Mouse (Mus musculus) mature B cell (primary cell): ENCODE measurements around the gene Usp13.

Source experiments
- in situ Hi-C: fragments of 300-500 bp; cut with MboI; formaldehyde crosslinking; loops from 2 replicates; pipeline ENCODE4 v1.14.3; 2019

Gene Usp13

DNA sequence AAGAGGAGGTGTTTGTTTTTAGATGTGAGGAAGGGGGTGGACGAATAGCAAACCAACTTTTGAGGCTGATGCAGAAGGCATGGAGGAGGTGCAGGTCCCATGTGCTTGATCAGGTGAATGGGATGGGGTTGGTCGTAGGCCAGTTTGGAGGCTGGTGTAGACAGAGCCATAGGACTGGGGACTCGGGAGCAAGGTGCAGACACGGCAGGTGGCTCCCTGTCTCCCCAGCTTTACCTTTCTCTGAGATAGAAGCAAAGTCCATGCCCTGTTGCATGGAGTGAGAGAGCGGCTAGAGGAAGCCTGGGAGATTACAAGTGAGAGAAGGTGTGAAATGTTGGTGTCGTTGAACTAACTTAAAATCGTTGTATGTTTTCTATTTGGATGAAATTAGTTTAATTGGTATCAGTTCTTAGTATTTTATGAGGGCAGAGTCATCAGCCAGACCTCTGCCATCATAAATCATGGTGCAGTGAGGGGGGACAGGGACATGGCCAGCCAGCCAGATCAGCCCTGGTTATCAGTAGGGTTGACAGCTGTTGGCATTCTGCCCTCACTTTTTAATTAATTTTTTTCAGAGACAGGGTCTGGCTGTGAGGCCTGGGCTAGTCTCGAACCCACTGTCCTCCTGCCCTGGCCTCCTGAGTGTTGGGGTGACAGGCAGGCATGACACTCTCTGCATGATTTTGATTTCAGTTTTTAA lies 122.6 kb downstream of the Usp13 start:
- in situ Hi-C loops, result no loop called here

DNA sequence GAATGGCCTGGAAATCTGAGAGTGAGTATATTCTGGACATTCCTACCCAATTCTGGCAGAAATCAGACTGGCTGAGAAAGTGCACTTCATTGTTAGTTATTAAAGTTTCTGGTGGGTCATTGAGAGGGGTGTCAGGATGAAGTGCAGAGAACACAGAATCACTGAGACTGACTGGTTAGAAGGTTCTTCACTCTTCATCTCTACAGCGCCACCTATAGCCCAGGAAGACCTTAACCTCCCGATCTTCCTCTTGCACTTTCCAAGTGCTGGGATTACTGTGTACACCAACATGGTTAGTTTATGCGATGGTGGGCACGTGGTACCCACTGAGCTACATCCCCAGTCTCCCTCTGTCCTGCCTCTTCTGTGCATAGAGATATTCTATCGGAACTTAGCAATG lies 130.1 kb downstream of the Usp13 start:
- in situ Hi-C loops, result no loop called here

DNA sequence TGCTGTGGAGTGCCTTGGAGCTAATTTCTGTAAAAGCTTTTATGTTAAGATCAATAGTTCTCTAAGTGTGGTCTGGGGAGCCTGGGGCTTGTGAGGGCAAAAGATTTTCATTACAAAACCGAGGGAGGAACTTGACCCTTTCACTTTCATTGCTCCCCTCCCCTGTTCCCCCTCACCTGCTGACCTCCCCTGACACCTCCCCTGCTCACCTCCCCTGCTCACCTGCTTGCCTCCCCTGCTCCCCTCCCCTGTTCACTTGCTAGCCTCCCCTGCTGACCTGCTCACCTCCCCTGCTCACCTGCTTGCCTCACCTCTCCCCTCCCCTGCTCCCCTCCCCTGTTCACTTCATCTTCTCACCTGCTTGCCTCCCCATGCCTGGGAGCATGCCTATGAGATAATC lies 134.0 kb downstream of the Usp13 start:
- in situ Hi-C loops, result no loop called here

DNA sequence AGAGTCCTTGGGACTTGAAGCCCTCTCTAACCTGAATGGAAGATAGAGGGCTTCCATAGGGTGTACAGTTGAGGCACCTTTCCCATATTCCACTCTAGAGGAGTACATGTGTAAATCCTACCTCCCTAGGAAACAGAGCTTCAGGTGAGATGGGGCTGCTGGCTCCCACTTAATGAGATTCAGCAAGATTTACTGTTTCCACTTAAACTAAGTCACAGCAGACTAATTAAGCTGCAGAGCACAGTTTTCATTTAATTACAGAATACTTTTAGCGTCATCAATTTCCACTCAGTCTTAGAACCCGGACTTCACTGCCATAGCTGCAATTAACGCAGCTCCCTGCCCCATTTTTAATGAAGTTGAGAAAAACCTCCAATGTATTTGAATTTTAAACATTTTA lies 144.1 kb downstream of the Usp13 start:
- in situ Hi-C loops, result no loop called here

DNA sequence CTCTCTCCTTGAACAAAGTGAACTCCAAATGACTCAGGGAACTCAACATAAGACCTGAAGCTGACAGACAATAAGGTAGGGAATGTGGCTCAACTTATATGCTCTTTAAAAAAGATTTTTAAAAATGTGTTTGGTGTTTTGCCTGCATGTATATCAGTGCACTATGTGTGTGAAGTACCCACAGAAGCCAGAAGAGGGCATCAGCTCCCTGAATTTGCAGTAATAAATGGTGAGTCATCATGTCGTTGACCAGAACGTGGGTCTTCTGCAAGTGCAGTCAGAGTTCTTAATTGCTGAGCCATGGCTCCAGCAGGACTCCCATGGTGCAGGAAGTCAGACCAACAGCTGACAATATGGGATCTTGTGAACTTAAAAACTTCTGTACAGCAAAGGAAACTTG lies 148.2 kb downstream of the Usp13 start:
- in situ Hi-C loops, result no loop called here

DNA sequence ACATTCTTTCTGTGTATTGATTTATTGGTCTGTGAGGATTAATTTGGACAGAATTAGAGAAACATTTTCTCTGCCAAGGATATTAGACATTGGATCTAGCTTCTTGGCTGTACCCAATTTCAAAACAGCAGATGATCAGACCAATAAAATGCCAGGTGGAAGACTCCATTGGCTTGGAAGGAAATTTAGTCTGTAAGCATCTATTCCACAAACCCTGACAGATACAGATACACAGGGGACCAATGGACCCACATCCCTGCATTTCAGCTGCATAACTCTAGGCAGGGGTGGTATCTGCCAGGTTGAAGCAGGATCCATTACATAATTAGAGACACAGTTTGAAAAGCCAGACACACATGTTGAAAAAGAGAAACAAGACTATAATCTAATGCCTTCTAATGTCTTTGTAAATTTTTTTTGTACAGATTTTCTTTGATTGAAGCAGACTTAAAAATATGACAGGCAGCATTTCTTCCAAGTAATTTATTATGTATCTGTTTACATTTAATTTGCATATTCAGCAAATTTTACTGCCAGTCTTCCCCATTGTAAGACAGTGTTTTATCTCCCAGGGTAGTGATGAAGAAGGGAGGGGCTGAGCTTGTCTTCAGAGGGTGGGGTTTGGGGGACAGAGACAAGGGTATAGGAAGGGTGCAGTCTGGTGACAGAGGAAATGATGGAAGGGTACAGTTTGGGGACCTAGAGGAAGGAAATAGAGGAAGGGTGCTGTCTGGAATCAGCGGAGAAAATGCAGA lies 151.5 kb downstream of the Usp13 start:
- in situ Hi-C loops, result no loop called here

DNA sequence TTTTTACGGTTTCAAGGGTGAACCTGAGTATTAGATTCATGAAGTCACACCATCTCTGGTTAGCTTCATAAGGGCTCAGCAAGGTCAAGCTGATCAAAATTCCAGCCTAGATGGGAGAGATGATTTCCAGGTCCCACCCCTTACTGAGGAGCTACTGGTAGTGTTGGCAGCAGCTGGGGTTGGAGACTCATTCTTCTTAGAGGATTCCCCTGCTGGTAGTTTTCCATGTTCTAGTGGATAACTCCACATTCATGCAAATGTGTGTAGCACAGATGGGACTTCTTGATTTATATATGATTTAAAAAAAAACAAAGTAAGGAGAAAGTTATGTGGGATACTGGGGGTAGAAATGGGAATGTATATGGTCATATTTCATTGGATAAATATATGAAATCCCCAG lies 152.9 kb downstream of the Usp13 start:
- in situ Hi-C loops, result no loop called here

DNA sequence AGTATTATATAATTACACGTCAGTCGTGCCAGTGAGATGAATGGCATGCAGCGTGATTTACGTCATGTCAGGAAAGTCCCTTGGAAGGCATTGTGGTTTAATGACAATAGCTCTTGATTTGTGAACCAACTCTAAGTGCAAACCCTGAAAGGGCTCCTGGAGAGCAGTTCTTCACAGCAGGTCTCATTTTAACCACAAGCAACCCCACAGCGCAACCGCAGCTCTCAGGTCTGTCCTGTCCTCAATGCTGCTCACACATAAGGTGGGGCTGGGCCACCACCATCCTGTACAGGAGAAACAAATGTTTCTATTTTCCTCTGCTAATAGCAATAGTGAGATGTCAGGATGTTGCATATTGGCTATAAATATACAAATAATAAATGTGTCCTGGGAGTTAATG lies 161.9 kb downstream of the Usp13 start:
- in situ Hi-C loops, result no loop called here

DNA sequence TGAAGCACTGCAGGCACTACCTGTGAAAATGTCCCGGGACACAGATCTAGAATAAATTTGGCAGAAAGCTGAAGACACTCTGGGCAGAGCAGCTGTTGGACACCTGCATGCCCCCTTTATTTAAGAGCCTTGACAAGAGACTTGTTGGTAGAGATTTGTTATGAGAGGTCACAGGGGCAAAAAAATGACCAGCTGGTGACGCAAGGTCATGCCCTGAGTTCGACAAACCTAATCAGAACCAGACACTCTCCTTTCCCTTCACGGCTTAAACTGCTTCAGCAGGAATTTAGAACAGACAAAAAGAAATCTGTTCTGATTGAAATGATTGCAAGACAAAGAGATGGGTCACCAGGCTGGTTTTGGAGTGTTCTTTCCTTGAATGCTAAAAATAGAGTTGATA lies 162.6 kb downstream of the Usp13 start:
- in situ Hi-C loops, result no loop called here

DNA sequence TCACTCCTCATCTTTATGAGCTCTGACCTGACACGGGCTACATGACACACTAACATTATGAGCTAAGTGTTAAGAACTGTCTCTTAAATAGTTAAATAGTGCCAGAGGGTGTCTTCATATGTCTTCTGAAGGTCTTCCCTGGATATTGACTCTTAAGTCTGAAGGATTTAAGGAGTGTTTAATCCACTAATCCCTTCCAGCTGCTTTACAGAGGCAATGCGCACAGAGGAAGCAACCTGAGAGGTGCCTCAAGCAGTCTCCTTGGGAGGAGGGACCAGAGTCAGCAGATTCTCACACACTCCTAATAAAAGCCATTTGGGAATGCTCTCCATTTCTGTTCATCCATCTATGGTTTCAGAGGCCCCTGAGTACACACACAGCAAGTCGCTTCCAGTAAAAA lies 167.8 kb downstream of the Usp13 start:
- in situ Hi-C loops, result no loop called here
